Mouse (Mus musculus) cortical plate, adult 2 months (tissue): ENCODE measurements around the gene Cdh5.

Experiments used
- CTCF ChIP-seq: fragments of 200-500 bp; IDR thresholded peaks from 2 replicates; pipeline ENCODE4 v1.5.1; 2011; ENCODE audit warnings: mild to moderate bottlenecking, control low read depth, low read length; ENCODE audit not compliant: insufficient read depth; ENCODE audit errors: extremely low read depth
- POLR2A ChIP-seq: fragments of 200-500 bp; IDR thresholded peaks from 2 replicates; pipeline ENCODE4 v1.6.1; 2011; ENCODE audit warnings: mild to moderate bottlenecking, low read length, control low read depth; ENCODE audit not compliant: insufficient read depth; ENCODE audit errors: extremely low read depth

DNA sequence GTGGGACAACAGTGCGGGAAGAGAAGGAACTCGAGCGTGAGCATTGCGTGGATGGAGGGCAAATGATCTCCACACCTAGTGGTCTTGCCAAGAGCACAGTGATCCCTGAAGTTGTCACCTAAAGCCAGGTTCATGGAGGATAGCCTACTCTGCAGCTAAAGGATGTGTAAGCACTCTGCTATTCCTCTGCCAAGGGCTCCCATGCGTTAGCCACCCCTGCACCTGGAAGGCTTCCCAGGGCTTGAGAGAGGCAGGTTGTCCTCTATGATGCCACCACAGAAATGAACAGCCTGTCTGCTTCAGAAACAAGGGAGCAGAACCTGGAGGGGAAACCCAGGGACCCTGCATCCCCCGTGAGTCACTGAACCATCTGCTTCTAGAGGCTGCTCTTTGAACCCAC lies 86.2 kb downstream of the Cdh5 start:
- TF ChIP-seq CTCF (no peak), POLR2A (no peak)
